Mouse (Mus musculus) gastrocnemius, postnatal 36 days (tissue): ENCODE measurements around the gene Tekt5. TPM values are rescaled to one million over a fixed set of nuclear protein-coding genes. Genes with fewer than 3 reads are reported as not detected.
A peak's percentile ranks its signal among the peaks of the same experiment; 100 is the strongest.

Experiments
- DNase-seq, 2 experiments: peaks; one replicate each; pipeline ENCODE4 v3.0.0; 2022
- intact Hi-C: fragments of 180-260 bp; cut with DNase I; formaldehyde crosslinking; loops from one replicate; pipeline ENCODE4 v1.15.1; 2025
- long read RNA-seq, 2 experiments: library from polyadenylated mRNA; stranded (forward); transcript quantifications; one replicate each; pipeline ENCODE4 v2.0.0; 2021
- total RNA-seq, 2 experiments: library from RNA; stranded (reverse); gene quantifications; 2 replicates each; pipeline ENCODE4 v1.2.3; 2021

Gene Tekt5
- total RNA-seq, result not detected
- long read RNA-seq, experiment 1, result 0 reads
- long read RNA-seq, experiment 2, result 0 reads

GRCm38 (mm10) chr16:10394699-10395540 lies at the start of gene Tekt5:
Gene Tekt5 (minus strand): TSS chr16:10395490.
- intact Hi-C loops, result loop anchor here (5.0 kb wide), 1 partner anchor 113 kb away; no protein-coding TSS in a partner anchor
- DNase-seq, result no peak

- no peak for DNase-seq
- intact Hi-C loops, result no loop called here
Measured at GRCm38 (mm10) chr16:10443723-10444122, 48.4 kb upstream of the Tekt5 start.

- intact Hi-C loops, result no loop called here
- DNase-seq, result no peak
Measured at GRCm38 (mm10) chr16:10441761-10442160, 46.5 kb upstream of the Tekt5 start.

- intact Hi-C loops, result no loop called here
- no peak for DNase-seq
Measured at GRCm38 (mm10) chr16:10441328-10441727, 46.0 kb upstream of the Tekt5 start.

GRCm38 (mm10) chr16:10438055-10438454 lies 42.8 kb upstream of the Tekt5 start:
- intact Hi-C loops, result no loop called here
- DNase-seq, result no peak

GRCm38 (mm10) chr16:10436166-10436565 lies 40.9 kb upstream of the Tekt5 start:
- intact Hi-C loops, result no loop called here

GRCm38 (mm10) chr16:10433344-10433743 lies 38.1 kb upstream of the Tekt5 start:
- intact Hi-C loops, result no loop called here
- no peak for DNase-seq

More at GRCm38 (mm10) chr16:10436166-10436565, 40.9 kb upstream of the Tekt5 start:
- DNase-seq, result no peak

GRCm38 (mm10) chr16:10432387-10432786 lies 37.1 kb upstream of the Tekt5 start:
- intact Hi-C loops, result no loop called here
- DNase-seq, result no peak

- intact Hi-C loops, result no loop called here
- no peak for DNase-seq
Measured at GRCm38 (mm10) chr16:10431911-10432310, 36.6 kb upstream of the Tekt5 start.

GRCm38 (mm10) chr16:10420447-10421054 lies 25.3 kb upstream of the Tekt5 start:
- intact Hi-C loops, result loop anchor here (5.0 kb wide), 1 partner anchor 87 kb away; no protein-coding TSS in a partner anchor
- no peak for DNase-seq

- intact Hi-C loops, result loop anchor here (5.0 kb wide), 1 partner anchor 100 kb away; no protein-coding TSS in a partner anchor
- DNase-seq, result no peak
Measured at GRCm38 (mm10) chr16:10417723-10418259, 22.5 kb upstream of the Tekt5 start.

GRCm38 (mm10) chr16:10416866-10417265 lies 21.6 kb upstream of the Tekt5 start:
- DNase-seq, result no peak
- intact Hi-C loops, result loop anchor here (5.0 kb wide), 1 partner anchor 100 kb away; no protein-coding TSS in a partner anchor

- intact Hi-C loops, result loop anchor here (5.0 kb wide), 1 partner anchor 101 kb away; no protein-coding TSS in a partner anchor
- DNase-seq, result no peak
Measured at GRCm38 (mm10) chr16:10415976-10416375, 20.7 kb upstream of the Tekt5 start.

GRCm38 (mm10) chr16:10411764-10412746 lies 16.8 kb upstream of the Tekt5 start, which contains the start of gene Nubp1:
Gene Nubp1 (plus strand): TSS chr16:10411948.
- intact Hi-C loops, result loop anchor here (5.0 kb wide), 1 partner anchor 120 kb away; no protein-coding TSS in a partner anchor
- DNase-seq, result peak; percentile 90 to 94

- intact Hi-C loops, result loop anchor here (5.0 kb wide), 1 partner anchor 117 kb away; no protein-coding TSS in a partner anchor
Measured at GRCm38 (mm10) chr16:10399160-10399559, 3.9 kb upstream of the Tekt5 start.

GRCm38 (mm10) chr16:10398755-10399154 lies 3.5 kb upstream of the Tekt5 start:
- intact Hi-C loops, result loop anchor here (5.0 kb wide), 1 partner anchor 116 kb away; no protein-coding TSS in a partner anchor
- DNase-seq, result no peak

More at GRCm38 (mm10) chr16:10399160-10399559, 3.9 kb upstream of the Tekt5 start:
- peak; percentile 65 to 82 for DNase-seq

- no peak for DNase-seq
Measured at GRCm38 (mm10) chr16:10392587-10392986, 2.7 kb downstream of the Tekt5 start.

GRCm38 (mm10) chr16:10388634-10389365 lies 6.5 kb downstream of the Tekt5 start:
- no peak for DNase-seq
- intact Hi-C loops, result no loop called here

More at GRCm38 (mm10) chr16:10392587-10392986, 2.7 kb downstream of the Tekt5 start:
- intact Hi-C loops, result no loop called here

- intact Hi-C loops, result no loop called here
- DNase-seq, result no peak
Measured at GRCm38 (mm10) chr16:10385261-10385660, 10.0 kb downstream of the Tekt5 start.
